Mouse (Mus musculus) limb, embryonic 14.5 days (tissue): ENCODE results near the gene Abcg4. TPM values are rescaled to one million over a fixed set of nuclear protein-coding genes. Genes with fewer than 3 reads are reported as not detected.
A peak's percentile ranks its signal among the peaks of the same experiment; 100 is the strongest.

Experiments used
- ATAC-seq: fragments of 200-750 bp; cut with Nextera tagmentation; 2 replicates; pipeline ENCODE4 v1.8.0; 2017; ENCODE audit warnings: low read depth, moderate number of reproducible peaks, moderate TSS enrichment; ENCODE audit not compliant: low FRiP score
- DNase-seq: peaks from one replicate; pipeline ENCODE4 v3.0.0-alpha.2; 2015; ENCODE audit warnings: low spot score
- H3K27ac ChIP-seq: fragments of 300-500 bp; sonication (generic); replicated peaks from 2 replicates; pipeline ENCODE4 v1.5.1; 2014; ENCODE audit warnings: low read depth, mild to moderate bottlenecking, low read length, moderate library complexity, mixed read lengths
- H3K27me3 ChIP-seq: fragments of 300-500 bp; sonication (generic); 2 replicates; pipeline ENCODE4 v1.6.1; 2014; ENCODE audit warnings: low read length, mixed read lengths; ENCODE audit not compliant: control insufficient read depth, insufficient read depth
- H3K36me3 ChIP-seq: fragments of 300-500 bp; sonication (generic); 2 replicates; pipeline ENCODE4 v1.6.1; 2014; ENCODE audit warnings: mild to moderate bottlenecking, low read length, moderate library complexity, mixed read lengths; ENCODE audit not compliant: control insufficient read depth, insufficient read depth
- H3K4me1 ChIP-seq: fragments of 300-500 bp; sonication (generic); 2 replicates; pipeline ENCODE4 v1.6.1; 2014; ENCODE audit warnings: antibody characterized with exemption, low read length, mixed read lengths; ENCODE audit not compliant: control insufficient read depth, insufficient read depth
- H3K4me2 ChIP-seq: fragments of 300-500 bp; sonication (generic); replicated peaks from 2 replicates; pipeline ENCODE4 v1.6.1; 2014; ENCODE audit warnings: low read depth, mild to moderate bottlenecking, low read length, moderate library complexity; ENCODE audit not compliant: severe bottlenecking
- H3K4me3 ChIP-seq: fragments of 300-500 bp; sonication (generic); replicated peaks from 2 replicates; pipeline ENCODE4 v1.5.1; 2014; ENCODE audit warnings: low read length
- H3K9ac ChIP-seq: fragments of 300-500 bp; sonication (generic); 2 replicates; pipeline ENCODE4 v1.6.1; 2014; ENCODE audit warnings: mild to moderate bottlenecking, low read depth, low read length, moderate library complexity; ENCODE audit not compliant: severe bottlenecking
- H3K9me3 ChIP-seq: fragments of 300-500 bp; sonication (generic); 2 replicates; pipeline ENCODE4 v1.6.1; 2016; ENCODE audit warnings: low read length; ENCODE audit not compliant: control insufficient read depth
- POLR2A ChIP-seq: fragments of 200-500 bp; IDR thresholded peaks from 2 replicates; pipeline ENCODE4 v1.8.0; 2012; ENCODE audit warnings: inconsistent platforms, mild to moderate bottlenecking, moderate library complexity, borderline replicate concordance; ENCODE audit not compliant: insufficient read depth, insufficient read length; ENCODE audit errors: extremely low read depth
- WGBS: fragments of 180-500 bp; shearing (Covaris S2); extraction: QIAGEN DNeasy Blood & Tissue Kit; methylation state at CpG from one replicate; pipeline ENCODE4 v1.1.7; 2014; 5-methylcytosine and 5-hydroxymethylcytosine counted together
- polyA plus RNA-seq, 2 experiments: library from polyadenylated mRNA; depleted of rRNA in 1 of 2; stranded (reverse) in 1 of 2; unstranded in 1 of 2; fragments of >200 nt; fragmentation: Nextera tagmentation in 1 of 2; extraction: Ambion mirVana in 1 of 2; gene quantifications; 2 replicates each; pipeline versions ENCODE4 v1.2.1 to v1.2.3; 2012 to 2014

Abcg4 gene
- polyA plus RNA-seq, 2 experiments, result 4.8 to 20.8 TPM

DNA sequence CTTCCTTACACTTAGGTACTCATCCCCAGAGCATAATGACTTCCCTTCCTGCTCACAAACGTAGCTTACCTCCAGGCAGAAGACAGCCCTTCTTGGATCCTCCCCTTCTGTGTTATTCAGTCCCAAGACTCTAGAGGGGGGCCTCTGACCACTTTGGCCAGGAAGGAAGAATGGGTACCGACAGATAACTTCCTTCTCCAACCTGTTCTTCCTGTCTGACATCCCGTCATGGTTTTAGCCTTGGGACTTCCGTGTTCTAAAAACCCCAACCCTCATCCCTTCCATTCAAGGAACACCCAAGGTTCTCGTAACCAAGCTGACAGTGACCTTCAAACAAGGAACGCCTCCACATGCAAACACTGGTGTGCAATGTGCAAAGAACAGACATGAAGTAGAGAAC lies 20.0 kb downstream of the Abcg4 start, which contains the start of gene Nlrx1:
Nlrx1 (minus strand) TSS at position 168 of the 400 bp plus-strand sequence.
- Histone ChIP-seq H3K27me3 (no peaks in the 10 kb centered on the region), H3K4me3 (peak within 1 kb of the TSS; percentile 54), H3K9me3 (no peaks in the 10 kb centered on the region), H3K27ac (peak within 1 kb of the TSS; percentile 86), H3K4me1 (peaks cover 11% of the 10 kb centered on the region), H3K9ac (peak within 1 kb of the TSS; percentile 92), H3K36me3 (0 out of 2 replicates have a peak, but pooled peaks cover 5% of the 10 kb centered on the region), H3K4me2 (peak within 1 kb of the TSS; percentile 91)
- WGBS, result 80% methylated on average over 6 of the region's 6 CpGs
- ATAC-seq, result no peak
- no peak for DNase-seq
- TF ChIP-seq POLR2A, result no peak

DNA sequence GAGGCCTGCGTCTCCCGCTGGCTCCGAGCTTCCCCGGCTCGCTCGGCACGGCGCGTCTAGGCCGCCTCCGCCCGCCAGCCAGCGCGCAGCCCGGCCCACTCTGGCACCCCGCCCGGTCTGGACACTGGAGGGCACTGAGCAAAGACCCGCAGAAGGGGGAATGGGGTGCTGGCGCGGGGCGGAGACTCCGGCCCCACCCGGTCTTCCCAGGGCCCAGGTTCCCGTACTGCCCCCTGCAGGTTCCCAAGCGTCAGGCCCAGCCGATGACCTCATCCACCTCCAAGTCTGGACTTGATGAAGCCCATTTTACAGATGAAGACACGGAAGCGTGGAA lies 20.4 kb downstream of the Abcg4 start:
- H3K27ac ChIP-seq, result peak overlapping the region; percentile 86
- H3K4me1 ChIP-seq, result peaks cover 11% of the 10 kb centered on the region
- peaks cover 5% of the 10 kb centered on the region; the same call in 1 of the 2 replicates for H3K36me3 ChIP-seq
- ATAC-seq (peak; percentile 85), DNase-seq (peak; percentile 82)
- no peak for TF ChIP-seq POLR2A
- H3K4me3 ChIP-seq, result peak overlapping the region; percentile 54
- 4% methylated on average over 27 of the region's 28 CpGs for WGBS
- no peaks in the 10 kb centered on the region for H3K9me3 ChIP-seq
- H3K27me3 ChIP-seq, result no peaks in the 10 kb centered on the region
- peak overlapping the region; percentile 91 for H3K4me2 ChIP-seq
- H3K9ac ChIP-seq, result peak overlapping the region; percentile 92

DNA sequence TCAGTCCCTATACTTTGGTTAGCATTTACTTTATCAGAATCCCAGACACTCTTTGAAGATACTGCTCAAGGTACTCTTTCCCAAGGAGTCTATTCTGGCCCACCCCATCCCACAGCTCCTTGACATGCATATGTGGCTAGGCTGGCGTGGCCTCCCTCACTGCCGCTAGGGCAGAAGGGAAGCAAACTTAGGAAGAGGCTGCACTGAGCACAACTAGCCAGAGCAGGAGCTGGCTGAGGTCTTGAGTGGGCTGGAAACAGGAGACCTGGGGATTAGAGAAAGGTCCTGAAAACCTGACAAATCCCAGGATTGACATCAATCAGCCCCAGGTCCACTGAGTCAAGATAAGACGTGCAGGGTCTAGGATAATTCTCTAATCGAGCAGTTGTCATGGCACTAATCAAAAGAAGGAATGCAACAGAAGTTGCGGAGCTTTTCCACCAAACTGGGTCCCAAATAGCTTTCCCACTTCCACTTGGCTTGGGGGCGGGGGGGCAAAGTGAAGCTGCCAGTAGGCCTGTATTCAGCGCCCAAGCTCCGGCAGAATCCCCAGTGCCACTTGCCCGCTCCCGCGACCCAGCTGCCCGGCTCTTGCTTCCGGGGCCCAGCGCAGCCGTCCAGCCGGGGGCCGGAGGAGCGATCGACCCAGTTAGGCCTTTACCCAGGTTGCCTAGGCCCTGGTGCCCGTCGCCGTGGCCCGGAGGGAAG lies 20.9 kb downstream of the Abcg4 start:
- 13% methylated on average over 21 of the region's 23 CpGs for WGBS
- Histone ChIP-seq H3K27me3 (no peaks in the 10 kb centered on the region), H3K9ac (peak overlapping the region; percentile 92), H3K27ac (peak overlapping the region; percentile 86), H3K9me3 (no peaks in the 10 kb centered on the region), H3K4me3 (peak overlapping the region; percentile 54), H3K36me3 (peaks cover 5% of the 10 kb centered on the region; the same call in 1 of the 2 replicates), H3K4me2 (peak overlapping the region; percentile 91), H3K4me1 (peaks cover 11% of the 10 kb centered on the region)
- ATAC-seq (peak; percentile 28), DNase-seq (peak; percentile 35)
- TF ChIP-seq POLR2A, result 0 out of 2 replicates have a peak, but pooled peaks have one; percentile 30

- Histone ChIP-seq H3K4me2 (peak overlapping the region; percentile 91), H3K9ac (peak overlapping the region; percentile 92; the same call in 1 of the 2 replicates), H3K27me3 (no peaks in the 10 kb centered on the region), H3K4me3 (0 out of 2 replicates have a peak overlapping the region, but pooled peaks have one; percentile 54), H3K4me1 (peaks cover 11% of the 10 kb centered on the region), H3K9me3 (no peaks in the 10 kb centered on the region), H3K36me3 (peaks cover 5% of the 10 kb centered on the region), H3K27ac (peak overlapping the region; percentile 86; the same call in 1 of the 2 replicates)
- ATAC-seq (no peak), DNase-seq (no peak)
- WGBS, result 69% methylated on average over 8 of the region's 8 CpGs
- no peak for TF ChIP-seq POLR2A
These were observed 21.8 kb downstream of the Abcg4 start for GRCm38 (mm10) chr9:44266478-44267226.

GRCm38 (mm10) chr9:44261388-44261787 lies 27.0 kb downstream of the Abcg4 start:
- Histone ChIP-seq H3K4me1 (no peaks in the 10 kb centered on the region), H3K4me2 (no peak overlapping the region), H3K36me3 (peaks cover 7% of the 10 kb centered on the region), H3K9me3 (no peaks in the 10 kb centered on the region), H3K27ac (no peak overlapping the region), H3K27me3 (no peaks in the 10 kb centered on the region), H3K4me3 (no peak overlapping the region), H3K9ac (no peak overlapping the region)
- no peak for ATAC-seq
- no peak for DNase-seq
- TF ChIP-seq POLR2A, result no peak
- WGBS, result 81% methylated on average over 14 of the region's 14 CpGs
